In genomic region chr5:89844354-89844753, GRCm38 (mm10) we compare ENCODE assay signal across 8 mouse cellular contexts. TPM values are rescaled to one million over a fixed set of nuclear protein-coding genes. Genes with fewer than 3 reads are reported as not detected.
DNase-seq lines count a peak whose midpoint lies in the region; ATAC-seq and TF ChIP-seq lines count a peak whose summit lies in the region.

No protein-coding gene starts in this region.

- 2% methylated on average over 5 of the region's 5 CpGs for WGBS in heart, adult 2 months
- 14% methylated on average over 5 of the region's 5 CpGs for WGBS in kidney, embryonic 15.5 days
- 14% methylated on average over 5 of the region's 5 CpGs for WGBS in stomach, postnatal 0 days
- 15% methylated on average over 5 of the region's 5 CpGs for WGBS in thymus, adult 2 months

- no peaks in the 10 kb centered on the region for H3K36me3 ChIP-seq in heart, adult 2 months (ENCODE audit: control insufficient read depth, insufficient read depth, low read length)
- H3K36me3 ChIP-seq in kidney, embryonic 15.5 days, result no peaks in the 10 kb centered on the region
- H3K36me3 ChIP-seq in stomach, postnatal 0 days (ENCODE audit: control insufficient read depth, insufficient read depth, low read length), result no peaks in the 10 kb centered on the region
- no peaks in the 10 kb centered on the region for H3K36me3 ChIP-seq in thymus, adult 2 months (ENCODE audit: control insufficient read depth, insufficient read depth, low read length)

- H3K79me2 ChIP-seq in heart, adult 2 months (replicated peaks; ENCODE audit: control insufficient read depth, insufficient read depth, low read length), result no peaks in the 10 kb centered on the region; the same call in 1 of the 2 replicates

- peak; percentile 35 to 62 for DNase-seq in left cerebral cortex, postnatal 10 days (ENCODE audit: extremely low spot score in 1 of 2, low spot score in 2 of 2)
- DNase-seq in left cerebral cortex, adult 11 months (ENCODE audit: low spot score), result no peak
- peak; percentile 77 to 86 for DNase-seq in cerebellum, postnatal 14 days
- DNase-seq in heart, adult 2 months, result peak; percentile 74 to 84
- DNase-seq in lung, postnatal 4 days, result peak; percentile 28 to 68
- peak; percentile 25 for DNase-seq in stomach, postnatal 0 days (ENCODE audit: low spot score)
- DNase-seq in thymus, adult 2 months, result no peak

- TF ChIP-seq EP300 in heart, adult 2 months (IDR thresholded peaks at IDR 0.05; ENCODE audit: insufficient read depth, low read depth, low read length), result 0 out of 2 replicates have a peak, but pooled peaks have one; percentile 29
- no peak for TF ChIP-seq EP300 in stomach, postnatal 0 days (optimal IDR thresholded peaks at IDR 0.05)

- no peak overlapping the region for H3K4me2 ChIP-seq in kidney, embryonic 15.5 days
- no peak overlapping the region for H3K4me2 ChIP-seq in stomach, postnatal 0 days (replicated peaks; ENCODE audit: low read depth)

- H3K9ac ChIP-seq in heart, adult 2 months (ENCODE audit: low read depth, low read length), result no peak overlapping the region
- H3K9ac ChIP-seq in kidney, embryonic 15.5 days, result no peak overlapping the region
- H3K9ac ChIP-seq in stomach, postnatal 0 days (ENCODE audit: low read length), result no peak overlapping the region

- H3K27ac ChIP-seq in heart, adult 2 months, result peak overlapping the region; percentile 40
- 0 out of 2 replicates have a peak overlapping the region, but pooled peaks have one; percentile 1 for H3K27ac ChIP-seq in kidney, embryonic 15.5 days
- no peak overlapping the region for H3K27ac ChIP-seq in stomach, postnatal 0 days (replicated peaks)
- no peak overlapping the region for H3K27ac ChIP-seq in thymus, adult 2 months (ENCODE audit: control insufficient read depth, insufficient read depth, low read length)

- H3K4me3 ChIP-seq in heart, adult 2 months, result no peak overlapping the region
- H3K4me3 ChIP-seq in kidney, embryonic 15.5 days (replicated peaks), result no peak overlapping the region
- no peak overlapping the region for H3K4me3 ChIP-seq in stomach, postnatal 0 days (ENCODE audit: low read depth, low read length)
- H3K4me3 ChIP-seq in thymus, adult 2 months (ENCODE audit: control insufficient read depth, insufficient read depth, low read length), result no peak overlapping the region

- TF ChIP-seq POLR2A in heart, adult 2 months (IDR thresholded peaks at IDR 0.05; ENCODE audit: insufficient read depth, low read depth, low read length), result no peak
- no peak for TF ChIP-seq POLR2A in thymus, adult 2 months (IDR thresholded peaks at IDR 0.05; ENCODE audit: control insufficient read depth, extremely low read depth, insufficient read depth, low read length, poor library complexity)

- peak; percentile 94 for ATAC-seq in kidney, embryonic 15.5 days (replicated peaks; ENCODE audit: low FRiP score)
- no peak; the same call in 1 of the 2 replicates for ATAC-seq in stomach, postnatal 0 days (ENCODE audit: low FRiP score, low TSS enrichment)

- H3K9me3 ChIP-seq in kidney, embryonic 15.5 days (replicated peaks), result no peaks in the 10 kb centered on the region
- H3K9me3 ChIP-seq in stomach, postnatal 0 days (ENCODE audit: control insufficient read depth, low read length), result no peaks in the 10 kb centered on the region

- no peak for TF ChIP-seq CTCF in heart, adult 2 months (IDR thresholded peaks at IDR 0.05)
- no peak for TF ChIP-seq CTCF in stomach, postnatal 0 days (IDR thresholded peaks at IDR 0.05; ENCODE audit: low read depth)
- TF ChIP-seq CTCF in thymus, adult 2 months (IDR thresholded peaks at IDR 0.05; ENCODE audit: borderline replicate concordance, control insufficient read depth, extremely low read depth, insufficient read depth, low read length, poor library complexity), result no peak

- intact Hi-C loops in left cerebral cortex, postnatal 10 days (cut with DNase I), result no loop called here
- intact Hi-C loops in heart, adult 2 months (cut with DNase I), result loop anchor here (5.0 kb wide), 1 partner anchor 38 kb away; the partner anchor contains the start of gene Adamts3

- no peaks in the 10 kb centered on the region for H3K27me3 ChIP-seq in heart, adult 2 months (ENCODE audit: control insufficient read depth, insufficient read depth, low read length)
- no peaks in the 10 kb centered on the region for H3K27me3 ChIP-seq in kidney, embryonic 15.5 days
- H3K27me3 ChIP-seq in stomach, postnatal 0 days (ENCODE audit: control insufficient read depth, insufficient read depth, low read length), result no peaks in the 10 kb centered on the region
- H3K27me3 ChIP-seq in thymus, adult 2 months (ENCODE audit: control insufficient read depth, insufficient read depth, low read length), result no peaks in the 10 kb centered on the region

- H3K4me1 ChIP-seq in heart, adult 2 months (ENCODE audit: control insufficient read depth, insufficient read depth, low read length), result peaks cover 3% of the 10 kb centered on the region
- peaks cover 14% of the 10 kb centered on the region for H3K4me1 ChIP-seq in kidney, embryonic 15.5 days
- H3K4me1 ChIP-seq in stomach, postnatal 0 days (replicated peaks; ENCODE audit: control insufficient read depth, insufficient read depth), result no peaks in the 10 kb centered on the region
- peaks cover 6% of the 10 kb centered on the region for H3K4me1 ChIP-seq in thymus, adult 2 months (replicated peaks; ENCODE audit: control insufficient read depth, insufficient read depth, low read length)

RNA-seq across cellular contexts. Expression of gene Adamts3, which starts 38.8 kb away (rescaled TPM):
- total RNA-seq in left cerebral cortex, postnatal 10 days (2021), result 10 to 100 TPM; 48.2 to 51.6 TPM
- 1 to 10 TPM; 4.3 to 5.3 TPM for total RNA-seq in heart, adult 2 months (2021)
- polyA plus RNA-seq in heart, adult 2 months (2012; rRNA removed), result 1.9 and 5.5 TPM in 2 replicates
- 1.7 and 1.9 TPM in 2 replicates for polyA plus RNA-seq in kidney, embryonic 15.5 days (2015; fragmentation: Nextera tagmentation; extraction: Ambion mirVana)
- 0.52 and 0.54 TPM in 2 replicates for polyA plus RNA-seq in stomach, postnatal 0 days (2015; fragmentation: Nextera tagmentation; extraction: Ambion mirVana)
- polyA plus RNA-seq in thymus, adult 2 months (2012; rRNA removed), result 0.66 and 0.69 TPM in 2 replicates

Comparison
In these comparisons a context has a peak if more than half of its experiments do, and no peak if none do; other contexts are left out.
1. DNase-seq: peak in left cerebral cortex, postnatal 10 days (2 of 2), cerebellum, postnatal 14 days (2 of 2), heart, adult 2 months (2 of 2), lung, postnatal 4 days (2 of 2) and stomach, postnatal 0 days (single experiment); none in left cerebral cortex, adult 11 months (single experiment) and thymus, adult 2 months (single experiment).
2. H3K27ac ChIP-seq: peak in heart, adult 2 months (single experiment) and kidney, embryonic 15.5 days (single experiment); none in stomach, postnatal 0 days (single experiment) and thymus, adult 2 months (single experiment).